Mouse (Mus musculus) C2C12 (cell line): Measurements from ENCODE around the gene Mdk.

Source experiments
- CEBPB ChIP-seq: IDR thresholded peaks from one replicate; pipeline ENCODE4 v1.6.1; 2011; ENCODE audit warnings: low read depth, mild to moderate bottlenecking, control low read depth, moderate library complexity
- CTCF ChIP-seq: IDR thresholded peaks from one replicate; pipeline ENCODE4 v1.5.1; 2011; ENCODE audit not compliant: control insufficient read depth, insufficient read depth, insufficient read length
- FOSL1 ChIP-seq: IDR thresholded peaks from one replicate; pipeline ENCODE4 v1.8.0; 2011; ENCODE audit warnings: mild to moderate bottlenecking, low read length; ENCODE audit not compliant: poor library complexity, insufficient read depth, severe bottlenecking
- MYOD1 ChIP-seq: IDR thresholded peaks from one replicate; pipeline ENCODE4 v1.6.1; 2011; ENCODE audit warnings: low read depth; ENCODE audit not compliant: control insufficient read depth, insufficient read length
- MYOG ChIP-seq: IDR thresholded peaks from one replicate; pipeline ENCODE4 v1.6.1; 2011; ENCODE audit not compliant: control insufficient read depth, insufficient read length; ENCODE audit errors: extremely low read depth

DNA sequence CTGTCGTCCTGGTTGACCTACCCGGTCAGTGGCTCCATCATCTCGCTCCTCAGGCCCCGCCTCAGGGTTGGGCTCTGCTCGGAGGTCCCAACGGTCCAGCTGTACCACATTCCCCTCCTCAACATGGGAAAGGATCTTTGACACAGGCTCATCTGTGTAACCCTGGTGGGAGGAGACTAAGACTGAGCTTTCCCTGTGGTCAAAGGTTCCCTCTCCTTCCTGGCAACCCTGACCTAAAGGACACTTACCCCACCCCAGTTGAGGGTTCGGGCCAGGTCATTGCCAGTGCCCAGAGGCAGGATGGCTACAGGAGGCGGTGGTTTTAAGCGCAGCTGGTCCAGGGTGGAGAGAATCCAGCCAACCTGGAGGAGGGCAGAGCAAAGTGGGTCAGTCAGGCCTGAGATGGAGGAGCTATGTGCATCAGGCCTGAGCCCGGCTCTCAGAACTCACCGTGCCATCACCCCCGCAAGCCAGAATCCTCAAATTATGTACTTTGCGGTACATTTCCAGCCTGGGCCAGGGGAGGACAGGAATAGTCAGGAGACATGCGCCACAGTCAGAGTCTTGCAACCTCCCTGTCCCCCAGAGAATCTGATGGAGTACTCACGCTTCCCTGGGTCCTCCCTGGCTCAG lies 7.3 kb upstream of the Mdk start:
- TF ChIP-seq CEBPB, result no peak
- TF ChIP-seq MYOG, result no peak
- TF ChIP-seq CTCF, result no peak
- no peak for TF ChIP-seq FOSL1
- TF ChIP-seq MYOD1, result no peak
